Mouse (Mus musculus): Measurements from ENCODE around the gene Rhbdl1.

- TF ChIP-seq CTCF (IDR thresholded peaks at IDR 0.05; ENCODE audit: low read depth, low read length) (no peak), POLR2A (IDR thresholded peaks at IDR 0.05; ENCODE audit: extremely low read depth, insufficient read depth, low read length) (no peak)
These were observed 42.1 kb downstream of the Rhbdl1 start for GRCm38 (mm10) chr17:25794998-25795397.

Measured in liver, adult 2 months (tissue).